Mouse (Mus musculus): Measurements from ENCODE around the gene Stxbp3. TPM values are rescaled to one million over a fixed set of nuclear protein-coding genes. Genes with fewer than 3 reads are reported as not detected.
A peak's percentile ranks its signal among the peaks of the same experiment; 100 is the strongest.

Stxbp3 gene
- polyA plus RNA-seq, 1 experiment: not detected

- H3K4me1 ChIP-seq (ENCODE audit: control insufficient read depth, insufficient read depth, low read length): peaks cover 18% of the 10 kb centered on the region
- no peak overlapping the region for H3K27ac ChIP-seq (ENCODE audit: insufficient read depth, low read depth, low read length)
- H3K4me3 ChIP-seq (ENCODE audit: insufficient read depth, low read depth, low read length): no peak overlapping the region
- no peak for TF ChIP-seq CTCF (IDR thresholded peaks at IDR 0.05; ENCODE audit: insufficient read depth, low read depth, low read length)
- TF ChIP-seq POLR2A (IDR thresholded peaks at IDR 0.05; ENCODE audit: insufficient read depth, low read depth, low read length): no peak
- 71% methylated on average over 2 of the region's 2 CpGs for WGBS
Observed at GRCm38 (mm10) chr3:108860786-108861185, 20.5 kb upstream of the Stxbp3 start.

GRCm38 (mm10) chr3:108858231-108858770 is 18.0 kb upstream of the Stxbp3 start:
- Histone ChIP-seq H3K27ac (ENCODE audit: insufficient read depth, low read depth, low read length) (peak overlapping the region; percentile 12; the same call in 1 of the 2 replicates), H3K4me1 (ENCODE audit: control insufficient read depth, insufficient read depth, low read length) (peaks cover 28% of the 10 kb centered on the region), H3K4me3 (ENCODE audit: insufficient read depth, low read depth, low read length) (no peak overlapping the region)
- TF ChIP-seq POLR2A (IDR thresholded peaks at IDR 0.05; ENCODE audit: insufficient read depth, low read depth, low read length): no peak
- TF ChIP-seq CTCF (IDR thresholded peaks at IDR 0.05; ENCODE audit: insufficient read depth, low read depth, low read length): no peak
- WGBS: 34% methylated on average over 7 of the region's 7 CpGs

DNA sequence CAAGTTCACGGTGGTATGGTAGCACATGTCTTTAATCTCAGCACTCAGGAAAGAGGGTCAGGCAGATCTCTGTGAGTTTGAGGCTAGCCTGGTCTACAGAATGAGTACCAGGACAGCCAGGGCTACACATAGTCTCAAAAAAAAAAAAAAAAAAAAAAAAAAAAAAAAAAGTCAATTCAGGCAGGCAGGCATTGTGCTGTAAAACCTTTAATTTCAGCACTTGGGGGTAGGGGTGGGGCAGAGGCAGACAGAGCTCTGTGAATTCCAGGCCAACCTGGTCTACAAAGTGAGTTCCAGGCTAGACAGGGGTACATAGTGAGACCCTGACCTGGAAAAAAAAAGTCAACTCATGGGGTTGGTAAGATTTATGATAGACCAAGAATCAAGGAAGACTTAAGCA is 17.4 kb upstream of the Stxbp3 start:
- H3K27ac ChIP-seq (ENCODE audit: insufficient read depth, low read depth, low read length): no peak overlapping the region
- WGBS: 79% methylated on average over 1 of the region's 1 CpGs
- peaks cover 28% of the 10 kb centered on the region for H3K4me1 ChIP-seq (ENCODE audit: control insufficient read depth, insufficient read depth, low read length)
- no peak overlapping the region for H3K4me3 ChIP-seq (ENCODE audit: insufficient read depth, low read depth, low read length)
- no peak for TF ChIP-seq POLR2A (IDR thresholded peaks at IDR 0.05; ENCODE audit: insufficient read depth, low read depth, low read length)
- TF ChIP-seq CTCF (IDR thresholded peaks at IDR 0.05; ENCODE audit: insufficient read depth, low read depth, low read length): no peak

DNA sequence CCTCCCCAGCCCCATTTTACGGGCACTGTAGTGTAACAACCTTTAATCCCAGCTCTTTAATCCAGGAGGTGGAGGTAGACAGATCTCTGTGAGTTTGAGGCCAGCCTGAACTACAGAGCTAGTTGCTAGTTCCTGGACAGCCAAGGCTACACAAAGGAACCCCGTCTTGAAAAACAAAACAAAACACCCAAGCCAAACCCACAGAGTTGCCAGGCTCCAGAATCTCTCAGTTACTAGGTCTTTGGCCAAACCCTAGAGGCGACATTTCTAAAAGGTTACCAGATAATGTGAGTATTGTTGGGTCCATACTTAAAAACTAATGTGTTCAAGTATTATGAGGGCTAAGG is 16.8 kb upstream of the Stxbp3 start:
- TF ChIP-seq POLR2A (IDR thresholded peaks at IDR 0.05; ENCODE audit: insufficient read depth, low read depth, low read length): no peak
- Histone ChIP-seq H3K4me3 (ENCODE audit: insufficient read depth, low read depth, low read length) (no peak overlapping the region), H3K4me1 (ENCODE audit: control insufficient read depth, insufficient read depth, low read length) (peaks cover 29% of the 10 kb centered on the region), H3K27ac (ENCODE audit: insufficient read depth, low read depth, low read length) (no peak overlapping the region)
- 56% methylated on average over 3 of the region's 3 CpGs for WGBS

- Histone ChIP-seq H3K27ac (ENCODE audit: insufficient read depth, low read depth, low read length) (peak overlapping the region; percentile 74), H3K4me3 (ENCODE audit: insufficient read depth, low read depth, low read length) (no peak overlapping the region), H3K4me1 (ENCODE audit: control insufficient read depth, insufficient read depth, low read length) (peaks cover 29% of the 10 kb centered on the region)
- no peak for TF ChIP-seq CTCF (IDR thresholded peaks at IDR 0.05; ENCODE audit: insufficient read depth, low read depth, low read length)
- TF ChIP-seq POLR2A (IDR thresholded peaks at IDR 0.05; ENCODE audit: insufficient read depth, low read depth, low read length): no peak
- 59% methylated on average over 8 of the region's 8 CpGs for WGBS
Observed at GRCm38 (mm10) chr3:108856386-108857123, 16.2 kb upstream of the Stxbp3 start.

GRCm38 (mm10) chr3:108855864-108856263 is 15.5 kb upstream of the Stxbp3 start:
- H3K4me1 ChIP-seq (ENCODE audit: control insufficient read depth, insufficient read depth, low read length): peaks cover 32% of the 10 kb centered on the region
- TF ChIP-seq CTCF (IDR thresholded peaks at IDR 0.05; ENCODE audit: insufficient read depth, low read depth, low read length): no peak
- no peak for TF ChIP-seq POLR2A (IDR thresholded peaks at IDR 0.05; ENCODE audit: insufficient read depth, low read depth, low read length)
- 46% methylated on average over 10 of the region's 10 CpGs for WGBS
- no peak overlapping the region for H3K4me3 ChIP-seq (ENCODE audit: insufficient read depth, low read depth, low read length)
- H3K27ac ChIP-seq (ENCODE audit: insufficient read depth, low read depth, low read length): peak overlapping the region; percentile 74

DNA sequence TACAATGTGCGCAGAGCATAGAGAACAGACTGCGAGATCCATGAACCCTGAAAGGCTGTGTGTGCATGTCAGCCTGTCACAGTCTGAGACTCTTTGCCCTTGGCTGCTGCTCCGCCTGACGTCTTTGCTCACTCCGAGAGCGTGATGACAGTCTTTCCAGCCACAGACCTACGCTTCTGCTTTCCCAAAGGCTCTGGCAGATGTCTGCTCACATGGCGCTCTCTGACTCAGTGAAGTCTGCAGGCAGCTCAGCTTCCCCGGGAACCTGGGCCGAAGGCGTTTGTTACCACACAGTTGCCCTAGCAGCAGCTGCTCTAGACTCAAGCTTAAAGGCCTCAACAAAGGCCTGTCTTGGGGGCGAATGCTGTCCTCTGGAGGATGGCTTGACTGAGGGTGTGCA is 15.0 kb upstream of the Stxbp3 start:
- Histone ChIP-seq H3K4me3 (ENCODE audit: insufficient read depth, low read depth, low read length) (no peak overlapping the region), H3K27ac (ENCODE audit: insufficient read depth, low read depth, low read length) (peak overlapping the region; percentile 74), H3K4me1 (ENCODE audit: control insufficient read depth, insufficient read depth, low read length) (peaks cover 32% of the 10 kb centered on the region)
- TF ChIP-seq CTCF (IDR thresholded peaks at IDR 0.05; ENCODE audit: insufficient read depth, low read depth, low read length): no peak
- TF ChIP-seq POLR2A (IDR thresholded peaks at IDR 0.05; ENCODE audit: insufficient read depth, low read depth, low read length): no peak
- 28% methylated on average over 12 of the region's 12 CpGs for WGBS

- no peak overlapping the region for H3K27ac ChIP-seq (ENCODE audit: insufficient read depth, low read depth, low read length)
- WGBS: 90% methylated on average over 1 of the region's 1 CpGs
- no peak overlapping the region for H3K4me3 ChIP-seq (ENCODE audit: insufficient read depth, low read depth, low read length)
- peaks cover 29% of the 10 kb centered on the region for H3K4me1 ChIP-seq (ENCODE audit: control insufficient read depth, insufficient read depth, low read length)
- TF ChIP-seq CTCF (IDR thresholded peaks at IDR 0.05; ENCODE audit: insufficient read depth, low read depth, low read length) (no peak), POLR2A (IDR thresholded peaks at IDR 0.05; ENCODE audit: insufficient read depth, low read depth, low read length) (no peak)
Observed at GRCm38 (mm10) chr3:108853266-108853665, 12.9 kb upstream of the Stxbp3 start.

DNA sequence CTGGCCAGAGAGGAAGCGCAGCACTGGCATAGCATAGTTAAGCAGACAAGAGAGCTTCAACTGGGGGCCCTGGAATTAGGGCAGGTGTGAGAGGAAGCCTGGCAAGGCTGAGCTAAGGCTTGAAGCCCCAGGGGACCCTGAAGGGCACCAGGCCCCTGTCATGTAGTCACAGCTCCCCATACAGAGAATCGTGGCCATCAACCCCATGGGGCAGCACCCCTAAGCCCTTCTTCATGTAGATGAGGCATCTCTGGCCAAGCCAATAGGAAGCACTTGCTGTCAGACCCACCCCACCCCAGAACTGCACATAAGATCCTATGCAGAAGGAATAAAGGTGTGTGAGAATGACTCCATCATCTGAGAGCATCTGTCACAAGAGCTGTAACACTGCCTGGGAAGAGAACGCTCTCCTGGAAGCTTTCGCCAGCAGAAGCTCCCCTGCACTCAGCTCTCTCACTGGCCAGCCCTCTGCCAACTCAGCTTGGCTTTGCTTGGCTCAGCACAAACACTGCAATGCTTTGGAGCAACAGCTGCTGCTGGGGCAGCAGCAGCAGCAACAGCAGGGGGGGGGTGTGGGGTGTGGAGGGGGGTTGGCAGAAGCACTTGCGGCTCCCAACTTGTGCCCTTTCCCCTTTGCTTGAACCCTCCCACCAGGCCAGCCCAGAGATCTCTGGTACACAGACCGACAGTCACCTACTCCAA is 11.8 kb upstream of the Stxbp3 start:
- 48% methylated on average over 6 of the region's 6 CpGs for WGBS
- Histone ChIP-seq H3K4me3 (ENCODE audit: insufficient read depth, low read depth, low read length) (no peak overlapping the region), H3K27ac (ENCODE audit: insufficient read depth, low read depth, low read length) (no peak overlapping the region), H3K4me1 (ENCODE audit: control insufficient read depth, insufficient read depth, low read length) (peaks cover 27% of the 10 kb centered on the region)
- TF ChIP-seq POLR2A (IDR thresholded peaks at IDR 0.05; ENCODE audit: insufficient read depth, low read depth, low read length) (no peak), CTCF (IDR thresholded peaks at IDR 0.05; ENCODE audit: insufficient read depth, low read depth, low read length) (no peak)

All from olfactory bulb, adult 2 months (tissue).